Mouse (Mus musculus): ENCODE results near the gene Myadm. TPM values are rescaled to one million over a fixed set of nuclear protein-coding genes. Genes with fewer than 3 reads are reported as not detected.

Myadm gene
- polyA plus RNA-seq (2015; fragmentation: Nextera tagmentation; extraction: Ambion mirVana) = 37.8 and 40.7 TPM in 2 replicates

DNA sequence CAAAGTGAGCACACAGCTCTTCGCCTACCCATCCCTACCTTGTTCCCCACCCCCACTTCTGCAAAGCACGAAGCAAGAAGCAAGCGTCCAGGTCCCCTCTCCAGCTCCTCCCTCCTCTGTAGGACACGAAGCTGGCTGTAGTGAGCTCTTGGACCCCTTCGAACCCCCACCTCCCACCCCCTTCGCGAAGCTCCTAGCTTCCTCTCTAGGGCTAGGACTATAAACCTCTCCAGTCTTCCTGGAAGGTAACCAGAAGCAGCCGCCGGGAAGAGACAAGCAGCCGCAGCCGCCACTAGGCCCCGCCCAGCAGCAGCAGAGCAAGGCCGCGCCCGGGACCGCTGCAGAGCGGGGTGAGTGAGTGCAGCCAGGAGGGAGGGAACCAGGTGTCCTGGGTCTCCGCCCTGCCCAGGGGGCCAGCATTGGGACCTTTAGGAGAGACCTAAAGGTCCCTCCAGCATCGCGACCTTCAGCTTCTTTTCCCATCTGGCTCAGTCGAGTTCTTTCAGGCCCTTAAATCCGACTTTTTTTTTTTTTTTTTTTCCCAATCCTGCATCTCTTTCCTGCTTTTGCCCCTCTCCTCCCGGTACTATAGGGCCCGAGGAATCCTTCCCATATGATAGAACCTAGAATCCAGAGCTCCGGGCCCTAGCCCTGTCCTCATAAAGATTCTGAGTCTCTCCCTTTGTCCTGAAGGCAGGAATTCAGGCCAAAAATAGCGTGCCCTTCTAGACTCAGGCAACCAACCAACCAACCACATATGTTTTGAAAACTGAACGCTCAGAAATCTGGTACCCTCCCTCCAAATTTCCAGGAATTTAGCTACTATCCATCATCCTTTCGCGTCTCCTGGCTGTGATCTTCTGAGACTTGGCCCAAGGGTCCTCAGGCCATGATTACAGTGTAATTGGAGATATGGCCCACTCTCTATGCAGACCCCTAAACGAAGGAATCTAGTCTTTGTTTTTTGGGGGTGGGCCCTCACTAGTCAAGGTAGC, at the start of gene Myadm, which contains the start of gene Prkcg:
TSS of gene Myadm (plus strand) at position 105 of the 995 bp plus-strand sequence.
TSS of gene Prkcg (plus strand) at position 204 of the 995 bp plus-strand sequence.
- peaks cover 37% of the 10 kb centered on the region for H3K4me1 ChIP-seq (replicated peaks)
- peak within 1 kb of the TSS; percentile 79 for H3K9ac ChIP-seq
- H3K9me3 ChIP-seq = no peaks in the 10 kb centered on the region
- H3K36me3 ChIP-seq = peaks cover 5% of the 10 kb centered on the region; the same call in 1 of the 2 replicates
- H3K27ac ChIP-seq (replicated peaks) = peak within 1 kb of the TSS; percentile 83
- H3K27me3 ChIP-seq = no peaks in the 10 kb centered on the region
- peak within 1 kb of the TSS; percentile 72 for H3K4me3 ChIP-seq
- ATAC-seq (ENCODE audit: low FRiP score, low read depth) = peak; percentile 30
- WGBS = 2% methylated on average over 30 of the region's 30 CpGs
- H3K4me2 ChIP-seq = peak within 1 kb of the TSS; percentile 65

GRCm38 (mm10) chr7:3239193-3239592, 49.7 kb upstream of the Myadm start:
- Histone ChIP-seq H3K36me3 (no peaks in the 10 kb centered on the region), H3K27ac (replicated peaks) (no peak overlapping the region), H3K4me1 (replicated peaks) (no peaks in the 10 kb centered on the region), H3K4me2 (no peak overlapping the region), H3K9me3 (no peaks in the 10 kb centered on the region), H3K27me3 (no peaks in the 10 kb centered on the region), H3K9ac (no peak overlapping the region), H3K4me3 (no peak overlapping the region)
- no peak for ATAC-seq (ENCODE audit: low FRiP score, low read depth)
- 81% methylated on average over 2 of the region's 2 CpGs for WGBS

DNA sequence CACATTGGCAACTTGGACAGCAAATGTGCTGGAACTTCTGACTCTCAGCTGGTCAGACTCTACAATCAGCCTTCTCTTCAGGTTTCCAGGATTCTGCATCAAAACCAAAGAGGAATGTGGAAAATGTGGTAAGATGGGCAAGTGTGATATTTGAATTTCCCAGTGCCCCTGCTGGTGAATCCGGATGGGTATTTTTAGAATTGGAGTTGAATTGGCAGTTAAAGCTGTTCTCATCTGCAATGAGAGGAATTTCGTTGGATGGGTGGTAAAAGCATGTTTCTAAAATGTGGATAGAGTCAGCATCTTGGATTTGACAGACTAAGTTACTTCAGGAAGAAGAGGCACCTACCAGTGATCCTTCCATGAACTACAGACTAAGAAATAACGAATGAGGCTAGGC, 28.2 kb upstream of the Myadm start:
- Histone ChIP-seq H3K4me3 (no peak overlapping the region), H3K36me3 (no peaks in the 10 kb centered on the region), H3K4me1 (replicated peaks) (no peaks in the 10 kb centered on the region), H3K4me2 (no peak overlapping the region), H3K9me3 (no peaks in the 10 kb centered on the region), H3K27ac (replicated peaks) (no peak overlapping the region), H3K27me3 (peaks cover 5% of the 10 kb centered on the region; the same call in 1 of the 2 replicates), H3K9ac (no peak overlapping the region)
- no peak for ATAC-seq (ENCODE audit: low FRiP score, low read depth)
- 70% methylated on average over 3 of the region's 3 CpGs for WGBS

- Histone ChIP-seq H3K4me2 (no peak overlapping the region), H3K36me3 (no peaks in the 10 kb centered on the region), H3K27me3 (peaks cover 5% of the 10 kb centered on the region; the same call in 1 of the 2 replicates), H3K4me3 (no peak overlapping the region), H3K27ac (replicated peaks) (no peak overlapping the region), H3K9me3 (no peaks in the 10 kb centered on the region), H3K9ac (no peak overlapping the region), H3K4me1 (replicated peaks) (no peaks in the 10 kb centered on the region)
- 55% methylated on average over 4 of the region's 4 CpGs for WGBS
- ATAC-seq (ENCODE audit: low FRiP score, low read depth) = no peak
Measured at GRCm38 (mm10) chr7:3261446-3261845, 27.4 kb upstream of the Myadm start.

- ATAC-seq (ENCODE audit: low FRiP score, low read depth) = no peak
- no peaks in the 10 kb centered on the region for H3K36me3 ChIP-seq
Measured at GRCm38 (mm10) chr7:3262789-3263188, 26.1 kb upstream of the Myadm start.

GRCm38 (mm10) chr7:3264390-3265022, 24.4 kb upstream of the Myadm start:
- Histone ChIP-seq H3K4me1 (replicated peaks) (no peaks in the 10 kb centered on the region), H3K4me3 (no peak overlapping the region), H3K9me3 (no peaks in the 10 kb centered on the region), H3K27ac (replicated peaks) (no peak overlapping the region), H3K36me3 (no peaks in the 10 kb centered on the region), H3K27me3 (peaks cover 5% of the 10 kb centered on the region; the same call in 1 of the 2 replicates), H3K9ac (no peak overlapping the region), H3K4me2 (peak overlapping the region; percentile 37)
- no peak for ATAC-seq (ENCODE audit: low FRiP score, low read depth)
- 35% methylated on average over 22 of the region's 22 CpGs for WGBS

More at GRCm38 (mm10) chr7:3262789-3263188, 26.1 kb upstream of the Myadm start:
- no peaks in the 10 kb centered on the region for H3K9me3 ChIP-seq
- no peak overlapping the region for H3K4me3 ChIP-seq
- WGBS = 41% methylated on average over 2 of the region's 2 CpGs
- H3K4me2 ChIP-seq = no peak overlapping the region
- no peak overlapping the region for H3K9ac ChIP-seq
- H3K4me1 ChIP-seq (replicated peaks) = no peaks in the 10 kb centered on the region
- H3K27me3 ChIP-seq = peaks cover 5% of the 10 kb centered on the region; the same call in 1 of the 2 replicates
- H3K27ac ChIP-seq (replicated peaks) = no peak overlapping the region

- H3K4me2 ChIP-seq = no peak overlapping the region
- H3K27me3 ChIP-seq = peaks cover 5% of the 10 kb centered on the region; the same call in 1 of the 2 replicates
- 70% methylated on average over 6 of the region's 6 CpGs for WGBS
- no peak overlapping the region for H3K4me3 ChIP-seq
- H3K27ac ChIP-seq (replicated peaks) = no peak overlapping the region
- ATAC-seq (ENCODE audit: low FRiP score, low read depth) = no peak
- no peaks in the 10 kb centered on the region for H3K9me3 ChIP-seq
- no peak overlapping the region for H3K9ac ChIP-seq
- no peaks in the 10 kb centered on the region for H3K4me1 ChIP-seq (replicated peaks)
- no peaks in the 10 kb centered on the region for H3K36me3 ChIP-seq
Measured at GRCm38 (mm10) chr7:3265311-3265710, 23.6 kb upstream of the Myadm start.

- Histone ChIP-seq H3K4me2 (no peak overlapping the region), H3K27me3 (peaks cover 5% of the 10 kb centered on the region; the same call in 1 of the 2 replicates), H3K36me3 (no peaks in the 10 kb centered on the region), H3K4me3 (no peak overlapping the region), H3K27ac (replicated peaks) (no peak overlapping the region), H3K9ac (no peak overlapping the region), H3K9me3 (no peaks in the 10 kb centered on the region), H3K4me1 (replicated peaks) (no peaks in the 10 kb centered on the region)
- 82% methylated on average over 3 of the region's 3 CpGs for WGBS
- no peak for ATAC-seq (ENCODE audit: low FRiP score, low read depth)
Measured at GRCm38 (mm10) chr7:3267261-3267660, 21.6 kb upstream of the Myadm start.

GRCm38 (mm10) chr7:3267888-3268287, 21.0 kb upstream of the Myadm start:
- no peak overlapping the region for H3K4me2 ChIP-seq
- no peak overlapping the region for H3K4me3 ChIP-seq
- H3K9ac ChIP-seq = no peak overlapping the region
- H3K4me1 ChIP-seq (replicated peaks) = no peaks in the 10 kb centered on the region
- H3K27ac ChIP-seq (replicated peaks) = no peak overlapping the region
- 77% methylated on average over 8 of the region's 8 CpGs for WGBS
- H3K27me3 ChIP-seq = peaks cover 5% of the 10 kb centered on the region; the same call in 1 of the 2 replicates
- H3K36me3 ChIP-seq = no peaks in the 10 kb centered on the region
- ATAC-seq (ENCODE audit: low FRiP score, low read depth) = no peak
- H3K9me3 ChIP-seq = no peaks in the 10 kb centered on the region

DNA sequence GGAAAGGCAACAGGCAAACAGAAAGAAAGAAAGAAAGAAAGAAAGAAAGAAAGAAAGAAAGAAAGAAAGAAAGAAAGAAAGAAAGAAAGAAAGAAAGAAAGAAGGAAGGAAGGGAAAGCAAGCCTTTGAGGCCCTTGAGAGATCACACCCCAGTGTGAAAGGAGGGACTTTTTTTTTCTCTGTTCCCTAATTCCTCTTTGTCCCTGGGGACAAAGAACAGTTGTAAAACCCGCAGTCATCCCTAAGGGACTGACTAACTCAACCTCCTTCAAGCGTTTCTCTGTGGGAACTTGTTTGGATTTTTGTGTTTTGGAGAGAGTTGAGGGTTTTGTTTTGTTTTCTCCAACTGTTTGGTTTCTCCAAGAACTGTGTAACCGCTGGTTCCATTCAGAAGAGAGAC, 20.6 kb upstream of the Myadm start:
- Histone ChIP-seq H3K4me3 (no peak overlapping the region), H3K4me1 (replicated peaks) (no peaks in the 10 kb centered on the region), H3K27ac (replicated peaks) (no peak overlapping the region), H3K36me3 (no peaks in the 10 kb centered on the region), H3K4me2 (no peak overlapping the region), H3K9ac (no peak overlapping the region), H3K9me3 (no peaks in the 10 kb centered on the region), H3K27me3 (peaks cover 5% of the 10 kb centered on the region; the same call in 1 of the 2 replicates)
- 17% methylated on average over 3 of the region's 3 CpGs for WGBS
- no peak for ATAC-seq (ENCODE audit: low FRiP score, low read depth)

GRCm38 (mm10) chr7:3272206-3272605, 16.7 kb upstream of the Myadm start:
- Histone ChIP-seq H3K36me3 (no peaks in the 10 kb centered on the region), H3K27me3 (no peaks in the 10 kb centered on the region), H3K4me1 (replicated peaks) (no peaks in the 10 kb centered on the region), H3K27ac (replicated peaks) (no peak overlapping the region), H3K9me3 (no peaks in the 10 kb centered on the region), H3K4me3 (no peak overlapping the region), H3K9ac (no peak overlapping the region), H3K4me2 (no peak overlapping the region)
- WGBS = 88% methylated on average over 9 of the region's 9 CpGs
- ATAC-seq (ENCODE audit: low FRiP score, low read depth) = no peak

Measured in hindbrain, embryonic 15.5 days (tissue).